Mouse (Mus musculus): Measurements from ENCODE around the gene Serpina9.

DNA sequence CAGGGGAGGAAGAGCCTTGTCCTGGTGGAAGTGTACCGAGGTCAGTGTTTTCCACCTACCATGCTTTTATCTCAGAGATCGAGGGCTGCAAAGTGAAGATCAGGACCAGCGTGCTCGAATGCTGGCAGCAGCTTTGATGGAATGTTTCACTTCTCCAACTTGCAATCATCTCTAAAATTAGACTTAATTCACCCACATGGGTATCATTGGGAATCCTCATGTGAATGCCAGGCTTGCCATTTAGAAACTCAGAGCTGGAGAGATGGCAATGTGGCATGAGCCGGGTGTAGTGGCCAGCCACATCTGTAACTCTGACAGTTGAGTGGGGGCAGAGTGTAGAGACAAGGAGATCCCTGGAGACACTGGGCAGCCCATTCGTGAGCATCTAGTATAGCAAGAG, 46.6 kb upstream of the Serpina9 start:
- TF ChIP-seq GATA1 (IDR thresholded peaks at IDR 0.05; ENCODE audit: low read length) = no peak
- TF ChIP-seq TAL1 (IDR thresholded peaks at IDR 0.05; ENCODE audit: low read length) = no peak

All from erythroblast, embryonic 14.5 days (primary cell).